Mouse (Mus musculus) cerebellum, adult 11-12 months (tissue): ENCODE measurements at regions not wholly inside any gene's neighbourhood (a gene's known extent, or its start where the extent isn't known, plus 50 kb on each side); places are given as distances from the start of the nearest gene placed in this dataset.

Experiments
- DNase-seq: peaks from one replicate; pipeline ENCODE4 v3.0.0; 2022

GRCm38 (mm10) chr2:114835694-114836093, 180.9 kb upstream of the Dph6 start:
- DNase-seq, result no peak

- DNase-seq, result peak; percentile 54
These were observed 189.1 kb upstream of the Dph6 start for GRCm38 (mm10) chr2:114843696-114844388.

GRCm38 (mm10) chr2:114844389-114844771, 189.6 kb upstream of the Dph6 start:
- no peak for DNase-seq

GRCm38 (mm10) chr2:114848439-114848838, 193.7 kb upstream of the Dph6 start:
- DNase-seq, result no peak

- no peak for DNase-seq
These were observed 194.2 kb upstream of the Dph6 start for GRCm38 (mm10) chr2:114848914-114849313.

GRCm38 (mm10) chr2:114853715-114854530, 199.2 kb upstream of the Dph6 start:
- peak; percentile 27 for DNase-seq

GRCm38 (mm10) chr2:114872272-114872671, 217.5 kb upstream of the Dph6 start:
- no peak for DNase-seq

GRCm38 (mm10) chr2:114873090-114873489, 218.3 kb upstream of the Dph6 start:
- no peak for DNase-seq

GRCm38 (mm10) chr2:114879084-114879483, 224.3 kb upstream of the Dph6 start:
- no peak for DNase-seq

- DNase-seq, result no peak
These were observed 225.0 kb upstream of the Dph6 start for GRCm38 (mm10) chr2:114879784-114880183.

- no peak for DNase-seq
These were observed 231.0 kb upstream of the Dph6 start for GRCm38 (mm10) chr2:114885734-114886260.

GRCm38 (mm10) chr2:114898812-114899211, 244.0 kb upstream of the Dph6 start:
- DNase-seq, result no peak

- no peak for DNase-seq
These were observed 257.2 kb upstream of the Dph6 start for GRCm38 (mm10) chr2:114911845-114912500.

- no peak for DNase-seq
These were observed 260.4 kb upstream of the Dph6 start for GRCm38 (mm10) chr2:114915025-114915690.

GRCm38 (mm10) chr2:114918420-114919332, 263.9 kb upstream of the Dph6 start:
- DNase-seq, result no peak

- DNase-seq, result no peak
These were observed 269.1 kb upstream of the Dph6 start for GRCm38 (mm10) chr2:114923911-114924310.

GRCm38 (mm10) chr2:114935436-114935835, 280.7 kb upstream of the Dph6 start:
- DNase-seq, result no peak

- no peak for DNase-seq
These were observed 283.8 kb upstream of the Dph6 start for GRCm38 (mm10) chr2:114938416-114939147.

GRCm38 (mm10) chr2:114966111-114966510, 311.3 kb upstream of the Dph6 start:
- DNase-seq, result no peak

- DNase-seq, result no peak
These were observed 313.9 kb upstream of the Dph6 start for GRCm38 (mm10) chr2:114968651-114969050.

GRCm38 (mm10) chr2:114993419-114993818, 338.7 kb upstream of the Dph6 start:
- DNase-seq, result no peak
